Mouse (Mus musculus) adrenal gland, adult (tissue): ENCODE data around the gene Gm21739.
"Not testable (repeated sequence)": the region's sequence is repeated elsewhere in the genome, so short reads cannot be mapped to it uniquely, and the experiment has no call there.

Experiments
- DNase-seq, 2 experiments: peaks; one replicate each; pipeline ENCODE4 v3.0.0; 2022 to 2023; ENCODE audit warnings: low spot score in 1 of 2; ENCODE audit not compliant: inconsistent age in 2 of 2

The Gm21739 gene

GRCm38 (mm10) chrY:44264344-44264743 is at the start of gene Gm21739:
Gm21739 (minus strand) TSS chrY:44264444.
- DNase-seq: not testable (repeated sequence)
